Mouse (Mus musculus): ENCODE results near the gene Erich2. TPM values are rescaled to one million over a fixed set of nuclear protein-coding genes. Genes with fewer than 3 reads are reported as not detected.

The Erich2 gene
- 0.97 and 2.1 TPM in 2 replicates for polyA plus RNA-seq (2015; fragmentation: Nextera tagmentation; extraction: Ambion mirVana)

DNA sequence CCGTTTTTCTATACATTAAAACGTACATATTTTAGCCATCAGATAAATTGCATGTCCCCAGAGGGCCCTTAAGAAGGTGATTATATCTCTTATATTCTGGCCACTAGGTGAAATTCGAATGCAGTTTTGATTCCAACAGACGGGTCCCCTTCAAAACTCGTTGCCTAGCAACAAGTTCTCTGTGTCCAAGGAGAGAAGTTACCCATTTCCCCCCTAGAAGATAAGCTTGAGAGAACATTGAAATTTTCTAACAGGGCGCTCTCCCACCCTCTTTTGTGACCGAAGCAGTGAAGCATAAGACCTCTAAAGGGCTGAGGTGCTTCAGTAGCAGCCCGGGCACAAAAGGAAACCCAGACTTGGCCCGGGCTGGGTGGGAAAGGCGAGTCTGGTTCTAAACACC lies at the start of gene Erich2:
Gene Erich2 (plus strand): TSS at position 324 of the 400 bp plus-strand sequence.
- no peak within 1 kb of the TSS for H3K27ac ChIP-seq (ENCODE audit: low read length)
- peak within 1 kb of the TSS; percentile 73 for H3K9ac ChIP-seq (ENCODE audit: low read length)
- peaks cover 4% of the 10 kb centered on the region for H3K4me1 ChIP-seq (ENCODE audit: control insufficient read depth, insufficient read depth, low read length)
- H3K27me3 ChIP-seq (ENCODE audit: control insufficient read depth, insufficient read depth, low read length) = 0 out of 2 replicates have a peak, but pooled peaks cover 3% of the 10 kb centered on the region
- no peaks in the 10 kb centered on the region for H3K9me3 ChIP-seq (replicated peaks; ENCODE audit: control insufficient read depth, low read length)
- 17% methylated on average over 10 of the region's 10 CpGs for WGBS
- H3K4me2 ChIP-seq (ENCODE audit: low read depth, low read length) = peak within 1 kb of the TSS; percentile 92
- H3K36me3 ChIP-seq (ENCODE audit: control insufficient read depth, insufficient read depth) = no peaks in the 10 kb centered on the region
- no peak for ATAC-seq (replicated peaks; ENCODE audit: extremely low read depth, insufficient read depth, low FRiP score)
- H3K4me3 ChIP-seq (ENCODE audit: low read length) = peak within 1 kb of the TSS; percentile 71

- H3K4me1 ChIP-seq (ENCODE audit: control insufficient read depth, insufficient read depth, low read length) = no peaks in the 10 kb centered on the region
- no peak overlapping the region for H3K9ac ChIP-seq (ENCODE audit: low read length)
- H3K4me2 ChIP-seq (ENCODE audit: low read depth, low read length) = no peak overlapping the region
- no peak for ATAC-seq (replicated peaks; ENCODE audit: extremely low read depth, insufficient read depth, low FRiP score)
- no peak overlapping the region for H3K4me3 ChIP-seq (ENCODE audit: low read length)
- H3K9me3 ChIP-seq (replicated peaks; ENCODE audit: control insufficient read depth, low read length) = no peaks in the 10 kb centered on the region
- H3K27ac ChIP-seq (ENCODE audit: low read length) = no peak overlapping the region
- no peaks in the 10 kb centered on the region for H3K36me3 ChIP-seq (ENCODE audit: control insufficient read depth, insufficient read depth)
- peaks cover 2% of the 10 kb centered on the region; the same call in 1 of the 2 replicates for H3K27me3 ChIP-seq (ENCODE audit: control insufficient read depth, insufficient read depth, low read length)
- 71% methylated on average over 1 of the region's 1 CpGs for WGBS
These were observed 45.0 kb upstream of the Erich2 start for GRCm38 (mm10) chr2:70463606-70464005.

- Histone ChIP-seq H3K27me3 (ENCODE audit: control insufficient read depth, insufficient read depth, low read length) (peaks cover 63% of the 10 kb centered on the region), H3K4me2 (ENCODE audit: low read depth, low read length) (no peak overlapping the region), H3K36me3 (ENCODE audit: control insufficient read depth, insufficient read depth) (no peaks in the 10 kb centered on the region), H3K9ac (ENCODE audit: low read length) (no peak overlapping the region), H3K27ac (ENCODE audit: low read length) (no peak overlapping the region), H3K4me1 (ENCODE audit: control insufficient read depth, insufficient read depth, low read length) (peaks cover 34% of the 10 kb centered on the region), H3K4me3 (ENCODE audit: low read length) (no peak overlapping the region), H3K9me3 (replicated peaks; ENCODE audit: control insufficient read depth, low read length) (no peaks in the 10 kb centered on the region)
- ATAC-seq (replicated peaks; ENCODE audit: extremely low read depth, insufficient read depth, low FRiP score) = no peak
- WGBS = 33% methylated on average over 5 of the region's 5 CpGs
These were observed 37.5 kb upstream of the Erich2 start for GRCm38 (mm10) chr2:70471136-70471535.

- Histone ChIP-seq H3K27ac (ENCODE audit: low read length) (no peak overlapping the region), H3K4me1 (ENCODE audit: control insufficient read depth, insufficient read depth, low read length) (peaks cover 41% of the 10 kb centered on the region), H3K9ac (ENCODE audit: low read length) (no peak overlapping the region), H3K4me3 (ENCODE audit: low read length) (peak overlapping the region; percentile 48), H3K27me3 (ENCODE audit: control insufficient read depth, insufficient read depth, low read length) (peaks cover 71% of the 10 kb centered on the region), H3K4me2 (ENCODE audit: low read depth, low read length) (peak overlapping the region; percentile 76), H3K9me3 (replicated peaks; ENCODE audit: control insufficient read depth, low read length) (no peaks in the 10 kb centered on the region), H3K36me3 (ENCODE audit: control insufficient read depth, insufficient read depth) (no peaks in the 10 kb centered on the region)
- under 1% methylated on average over 48 of the region's 48 CpGs for WGBS
- ATAC-seq (replicated peaks; ENCODE audit: extremely low read depth, insufficient read depth, low FRiP score) = no peak
These were observed 36.6 kb upstream of the Erich2 start for GRCm38 (mm10) chr2:70471861-70472620.

GRCm38 (mm10) chr2:70497715-70498318 lies 10.8 kb upstream of the Erich2 start:
- ATAC-seq (replicated peaks; ENCODE audit: extremely low read depth, insufficient read depth, low FRiP score) = no peak
- H3K27ac ChIP-seq (ENCODE audit: low read length) = peak overlapping the region; percentile 45; the same call in 1 of the 2 replicates
- H3K27me3 ChIP-seq (ENCODE audit: control insufficient read depth, insufficient read depth, low read length) = peaks cover 6% of the 10 kb centered on the region

DNA sequence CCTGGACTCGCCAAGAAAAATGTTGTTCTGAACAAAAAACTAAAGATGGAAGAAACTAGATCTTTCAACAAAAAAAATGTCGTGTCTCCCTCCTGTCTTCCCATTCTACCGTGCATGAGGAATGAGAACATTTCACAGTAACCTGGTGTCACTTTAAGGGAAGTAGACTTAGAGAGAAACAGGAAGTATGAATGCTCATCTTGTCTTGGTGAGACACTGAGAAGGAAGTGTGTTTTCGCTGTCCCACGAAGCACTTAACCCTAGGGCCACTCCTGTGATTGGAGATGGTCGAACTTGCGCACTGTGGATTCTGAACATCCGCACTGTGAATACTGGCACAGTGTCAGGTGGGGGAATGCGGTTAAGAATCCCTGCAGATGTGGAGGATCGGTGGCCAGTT lies 5.2 kb upstream of the Erich2 start:
- Histone ChIP-seq H3K27ac (ENCODE audit: low read length) (no peak overlapping the region), H3K4me1 (ENCODE audit: control insufficient read depth, insufficient read depth, low read length) (peaks cover under 1% of the 10 kb centered on the region; the same call in 1 of the 2 replicates), H3K27me3 (ENCODE audit: control insufficient read depth, insufficient read depth, low read length) (peaks cover 3% of the 10 kb centered on the region; the same call in 1 of the 2 replicates), H3K9me3 (replicated peaks; ENCODE audit: control insufficient read depth, low read length) (no peaks in the 10 kb centered on the region), H3K36me3 (ENCODE audit: control insufficient read depth, insufficient read depth) (no peaks in the 10 kb centered on the region), H3K9ac (ENCODE audit: low read length) (no peak overlapping the region), H3K4me3 (ENCODE audit: low read length) (no peak overlapping the region), H3K4me2 (ENCODE audit: low read depth, low read length) (no peak overlapping the region)
- no peak for ATAC-seq (replicated peaks; ENCODE audit: extremely low read depth, insufficient read depth, low FRiP score)
- 69% methylated on average over 10 of the region's 10 CpGs for WGBS

More at GRCm38 (mm10) chr2:70497715-70498318, 10.8 kb upstream of the Erich2 start:
- Histone ChIP-seq H3K9me3 (replicated peaks; ENCODE audit: control insufficient read depth, low read length) (no peaks in the 10 kb centered on the region), H3K9ac (ENCODE audit: low read length) (no peak overlapping the region), H3K4me3 (ENCODE audit: low read length) (no peak overlapping the region), H3K4me2 (ENCODE audit: low read depth, low read length) (peak overlapping the region; percentile 23), H3K4me1 (ENCODE audit: control insufficient read depth, insufficient read depth, low read length) (peaks cover 8% of the 10 kb centered on the region; the same call in 1 of the 2 replicates), H3K36me3 (ENCODE audit: control insufficient read depth, insufficient read depth) (no peaks in the 10 kb centered on the region)
- WGBS = 23% methylated on average over 13 of the region's 13 CpGs

- H3K27me3 ChIP-seq (ENCODE audit: control insufficient read depth, insufficient read depth, low read length) = peaks cover 6% of the 10 kb centered on the region; the same call in 1 of the 2 replicates
- ATAC-seq (replicated peaks; ENCODE audit: extremely low read depth, insufficient read depth, low FRiP score) = no peak
- no peaks in the 10 kb centered on the region for H3K9me3 ChIP-seq (replicated peaks; ENCODE audit: control insufficient read depth, low read length)
- H3K27ac ChIP-seq (ENCODE audit: low read length) = no peak overlapping the region
- no peaks in the 10 kb centered on the region for H3K36me3 ChIP-seq (ENCODE audit: control insufficient read depth, insufficient read depth)
- peaks cover 4% of the 10 kb centered on the region for H3K4me1 ChIP-seq (ENCODE audit: control insufficient read depth, insufficient read depth, low read length)
- WGBS = 7% methylated on average over 1 of the region's 1 CpGs
- no peak overlapping the region for H3K9ac ChIP-seq (ENCODE audit: low read length)
- H3K4me3 ChIP-seq (ENCODE audit: low read length) = no peak overlapping the region
- no peak overlapping the region for H3K4me2 ChIP-seq (ENCODE audit: low read depth, low read length)
These were observed 3.4 kb upstream of the Erich2 start for GRCm38 (mm10) chr2:70505229-70505628.

GRCm38 (mm10) chr2:70505896-70506295 lies 2.7 kb upstream of the Erich2 start:
- Histone ChIP-seq H3K4me3 (ENCODE audit: low read length) (no peak overlapping the region), H3K9me3 (replicated peaks; ENCODE audit: control insufficient read depth, low read length) (no peaks in the 10 kb centered on the region), H3K4me1 (ENCODE audit: control insufficient read depth, insufficient read depth, low read length) (peaks cover 4% of the 10 kb centered on the region), H3K9ac (ENCODE audit: low read length) (no peak overlapping the region), H3K27me3 (ENCODE audit: control insufficient read depth, insufficient read depth, low read length) (0 out of 2 replicates have a peak, but pooled peaks cover 3% of the 10 kb centered on the region), H3K4me2 (ENCODE audit: low read depth, low read length) (no peak overlapping the region), H3K36me3 (ENCODE audit: control insufficient read depth, insufficient read depth) (no peaks in the 10 kb centered on the region), H3K27ac (ENCODE audit: low read length) (no peak overlapping the region)
- WGBS = 35% methylated on average over 4 of the region's 4 CpGs
- no peak for ATAC-seq (replicated peaks; ENCODE audit: extremely low read depth, insufficient read depth, low FRiP score)

- Histone ChIP-seq H3K4me2 (ENCODE audit: low read depth, low read length) (no peak overlapping the region), H3K27ac (ENCODE audit: low read length) (no peak overlapping the region), H3K36me3 (ENCODE audit: control insufficient read depth, insufficient read depth) (no peaks in the 10 kb centered on the region), H3K4me3 (ENCODE audit: low read length) (no peak overlapping the region), H3K9ac (ENCODE audit: low read length) (no peak overlapping the region), H3K9me3 (replicated peaks; ENCODE audit: control insufficient read depth, low read length) (no peaks in the 10 kb centered on the region), H3K4me1 (ENCODE audit: control insufficient read depth, insufficient read depth, low read length) (peaks cover 4% of the 10 kb centered on the region), H3K27me3 (ENCODE audit: control insufficient read depth, insufficient read depth, low read length) (0 out of 2 replicates have a peak, but pooled peaks cover 3% of the 10 kb centered on the region)
- WGBS = 70% methylated on average over 2 of the region's 2 CpGs
- ATAC-seq (replicated peaks; ENCODE audit: extremely low read depth, insufficient read depth, low FRiP score) = no peak
These were observed 2.2 kb upstream of the Erich2 start for GRCm38 (mm10) chr2:70506372-70506771.

Data from heart, embryonic 16.5 days (tissue).